Mouse (Mus musculus) C2C12 (cell line): ENCODE measurements around the gene Cacna2d3. TPM values are rescaled to one million over a fixed set of nuclear protein-coding genes. Genes with fewer than 3 reads are reported as not detected.

ENCODE experiments used
- H3K27me3 ChIP-seq: one replicate; pipeline ENCODE4 v1.6.1; 2011; ENCODE audit not compliant: control insufficient read depth, insufficient read depth, insufficient read length
- H3K36me3 ChIP-seq: one replicate; pipeline ENCODE4 v1.6.1; 2011; ENCODE audit not compliant: control insufficient read depth, insufficient read depth
- H3K4me3 ChIP-seq: one replicate; pipeline ENCODE4 v1.5.1; 2011; ENCODE audit warnings: mild to moderate bottlenecking, control low read depth; ENCODE audit not compliant: poor library complexity, insufficient read depth, severe bottlenecking
- H3K79me2 ChIP-seq: one replicate; pipeline ENCODE4 v1.6.1; 2011; ENCODE audit not compliant: control insufficient read depth, insufficient read depth
- H3K79me3 ChIP-seq: one replicate; pipeline ENCODE4 v1.6.1; 2011; ENCODE audit warnings: low read depth, control low read depth
- H3ac ChIP-seq: one replicate; pipeline ENCODE3; 2011; ENCODE audit warnings: low read depth; ENCODE audit not compliant: control insufficient read depth, insufficient read length
- CEBPB ChIP-seq: IDR thresholded peaks from one replicate; pipeline ENCODE4 v1.6.1; 2011; ENCODE audit warnings: low read depth, mild to moderate bottlenecking, control low read depth, moderate library complexity
- CTCF ChIP-seq: IDR thresholded peaks from one replicate; pipeline ENCODE4 v1.5.1; 2011; ENCODE audit not compliant: control insufficient read depth, insufficient read depth, insufficient read length
- FOSL1 ChIP-seq: IDR thresholded peaks from one replicate; pipeline ENCODE4 v1.8.0; 2011; ENCODE audit warnings: mild to moderate bottlenecking, low read length; ENCODE audit not compliant: poor library complexity, insufficient read depth, severe bottlenecking
- MAX ChIP-seq: IDR thresholded peaks from one replicate; pipeline ENCODE4 v1.6.1; 2011; ENCODE audit warnings: mild to moderate bottlenecking, control low read depth
- MYOD1 ChIP-seq: IDR thresholded peaks from one replicate; pipeline ENCODE4 v1.6.1; 2011; ENCODE audit warnings: low read depth; ENCODE audit not compliant: control insufficient read depth, insufficient read length
- MYOG ChIP-seq: IDR thresholded peaks from one replicate; pipeline ENCODE4 v1.6.1; 2011; ENCODE audit not compliant: control insufficient read depth, insufficient read length; ENCODE audit errors: extremely low read depth
- USF1 ChIP-seq: IDR thresholded peaks from one replicate; pipeline ENCODE4 v1.6.1; 2011; ENCODE audit warnings: low read depth, mild to moderate bottlenecking, control low read depth, moderate library complexity
- polyA plus RNA-seq: library from polyadenylated mRNA; unstranded; fragments of >200 nt; fragmentation: generic; extraction: Trizol; gene quantifications from one replicate; pipeline ENCODE4 v1.2.1, GENCODE M21; 2012; ENCODE audit warnings: missing spikeins

Cacna2d3 gene
- polyA plus RNA-seq, 1 experiment: not detected

- H3K79me3 ChIP-seq: no peaks in the 10 kb centered on the region
- H3K79me2 ChIP-seq: no peaks in the 10 kb centered on the region
- no peaks in the 10 kb centered on the region for H3K36me3 ChIP-seq
- H3K27me3 ChIP-seq: no peaks in the 10 kb centered on the region
- TF ChIP-seq MYOD1: no peak
- TF ChIP-seq CEBPB: no peak
- TF ChIP-seq USF1: no peak
- no peak for TF ChIP-seq MYOG
- TF ChIP-seq FOSL1: no peak
- TF ChIP-seq MAX: no peak
- no peak for TF ChIP-seq CTCF
- no peak overlapping the region for H3K4me3 ChIP-seq
- H3ac ChIP-seq: no peak overlapping the region
Observed at GRCm38 (mm10) chr14:28969247-28969646, 752.4 kb downstream of the Cacna2d3 start.

GRCm38 (mm10) chr14:28966881-28967280 is 754.8 kb downstream of the Cacna2d3 start:
- Histone ChIP-seq H3ac (no peak overlapping the region), H3K79me3 (no peaks in the 10 kb centered on the region), H3K27me3 (no peaks in the 10 kb centered on the region), H3K36me3 (no peaks in the 10 kb centered on the region), H3K4me3 (no peak overlapping the region), H3K79me2 (no peaks in the 10 kb centered on the region)
- TF ChIP-seq CEBPB (no peak), MAX (no peak), MYOG (no peak), USF1 (no peak), MYOD1 (no peak), FOSL1 (no peak), CTCF (no peak)

- H3ac ChIP-seq: no peak overlapping the region
- no peak for TF ChIP-seq CEBPB
- no peak for TF ChIP-seq MYOG
- no peak for TF ChIP-seq CTCF
- no peak for TF ChIP-seq MAX
- TF ChIP-seq FOSL1: no peak
- TF ChIP-seq USF1: no peak
- TF ChIP-seq MYOD1: no peak
- no peaks in the 10 kb centered on the region for H3K36me3 ChIP-seq
- H3K79me3 ChIP-seq: no peaks in the 10 kb centered on the region
- no peaks in the 10 kb centered on the region for H3K27me3 ChIP-seq
- no peak overlapping the region for H3K4me3 ChIP-seq
- H3K79me2 ChIP-seq: no peaks in the 10 kb centered on the region
Observed at GRCm38 (mm10) chr14:28961379-28961778, 760.3 kb downstream of the Cacna2d3 start.

GRCm38 (mm10) chr14:28959042-28959441 is 762.6 kb downstream of the Cacna2d3 start:
- Histone ChIP-seq H3K79me3 (no peaks in the 10 kb centered on the region), H3K79me2 (no peaks in the 10 kb centered on the region), H3K27me3 (no peaks in the 10 kb centered on the region), H3ac (no peak overlapping the region), H3K36me3 (no peaks in the 10 kb centered on the region), H3K4me3 (no peak overlapping the region)
- no peak for TF ChIP-seq MYOD1
- TF ChIP-seq CTCF: no peak
- TF ChIP-seq USF1: no peak
- TF ChIP-seq CEBPB: no peak
- TF ChIP-seq MYOG: no peak
- TF ChIP-seq FOSL1: no peak
- TF ChIP-seq MAX: no peak

GRCm38 (mm10) chr14:28958131-28959015 is 763.3 kb downstream of the Cacna2d3 start:
- no peak overlapping the region for H3K4me3 ChIP-seq
- H3K36me3 ChIP-seq: no peaks in the 10 kb centered on the region
- H3K27me3 ChIP-seq: no peaks in the 10 kb centered on the region
- no peaks in the 10 kb centered on the region for H3K79me2 ChIP-seq
- no peaks in the 10 kb centered on the region for H3K79me3 ChIP-seq
- TF ChIP-seq USF1 (no peak), CTCF (no peak), MYOG (no peak), MYOD1 (no peak), MAX (no peak), CEBPB (no peak), FOSL1 (no peak)
- H3ac ChIP-seq: no peak overlapping the region

GRCm38 (mm10) chr14:28955181-28955580 is 766.5 kb downstream of the Cacna2d3 start:
- Histone ChIP-seq H3K79me3 (no peaks in the 10 kb centered on the region), H3K79me2 (no peaks in the 10 kb centered on the region), H3ac (no peak overlapping the region), H3K4me3 (no peak overlapping the region), H3K27me3 (no peaks in the 10 kb centered on the region), H3K36me3 (no peaks in the 10 kb centered on the region)
- TF ChIP-seq MYOG: no peak
- no peak for TF ChIP-seq CEBPB
- TF ChIP-seq MYOD1: no peak
- no peak for TF ChIP-seq USF1
- TF ChIP-seq MAX: no peak
- no peak for TF ChIP-seq CTCF
